ENCODE assay signal across 30 mouse cellular contexts in the genomic region with DNA sequence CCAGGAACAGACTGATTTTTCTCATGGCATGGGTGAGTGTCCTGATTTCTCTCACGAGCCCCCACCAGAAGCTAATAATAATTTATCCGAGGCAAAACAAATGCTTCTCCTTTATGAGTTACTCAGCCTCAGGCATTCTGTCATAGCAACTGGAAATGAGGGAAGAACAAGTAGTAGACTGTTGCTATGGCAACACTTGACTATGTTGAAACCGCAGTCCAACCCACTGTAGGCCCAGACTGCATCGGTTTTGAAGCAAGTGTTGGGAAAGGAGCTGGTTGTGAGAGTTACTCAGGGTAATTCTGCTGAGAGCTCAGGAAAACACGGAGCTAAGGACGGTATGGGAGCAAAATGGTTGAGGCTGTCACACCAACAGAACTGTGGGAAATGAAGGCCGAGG. TPM values are rescaled to one million over a fixed set of nuclear protein-coding genes. Genes with fewer than 3 reads are reported as not detected.
DNase-seq lines count a peak whose midpoint lies in the region; ATAC-seq and TF ChIP-seq lines count a peak whose summit lies in the region.
"Had no signal": no experiment of that assay in that cellular context is flagged by ENCODE, and none has a peak within 500 bp of the region (broad histone marks: within the 10 kb centered on the region; RNA-seq: fewer than 3 reads in every experiment).

No protein-coding gene starts in this region.

- no peaks in the 10 kb centered on the region for H3K9me3 ChIP-seq in hindbrain, postnatal 0 days (ENCODE audit: low read length)
- no peaks in the 10 kb centered on the region for H3K9me3 ChIP-seq in hindbrain, embryonic 10.5 days
- no peaks in the 10 kb centered on the region for H3K9me3 ChIP-seq in midbrain, postnatal 0 days (ENCODE audit: low read length)
- no peaks in the 10 kb centered on the region for H3K9me3 ChIP-seq in midbrain, embryonic 15.5 days
- H3K9me3 ChIP-seq: forebrain, embryonic 10.5 days; forebrain, embryonic 13.5 days; G1E; heart, embryonic 10.5 days; heart, embryonic 13.5 days; hindbrain, embryonic 12.5 days; hindbrain, embryonic 15.5 days; intestine, embryonic 15.5 days had no signal

- no peak overlapping the region for H3K27ac ChIP-seq in hindbrain, postnatal 0 days
- H3K27ac ChIP-seq in hindbrain, embryonic 10.5 days = no peak overlapping the region
- H3K27ac ChIP-seq in midbrain, postnatal 0 days (ENCODE audit: low read depth, low read length) = no peak overlapping the region
- no peak overlapping the region for H3K27ac ChIP-seq in midbrain, embryonic 15.5 days
- H3K27ac ChIP-seq: forebrain, embryonic 10.5 days; forebrain, embryonic 13.5 days; heart, embryonic 10.5 days; heart, embryonic 13.5 days; hindbrain, embryonic 12.5 days; hindbrain, embryonic 15.5 days; intestine, embryonic 15.5 days had no signal

- 62% methylated on average over 7 of the region's 7 CpGs for WGBS in hindbrain, postnatal 0 days
- WGBS in hindbrain, embryonic 10.5 days = 85% methylated on average over 7 of the region's 7 CpGs
- WGBS in midbrain, postnatal 0 days = 59% methylated on average over 7 of the region's 7 CpGs
- WGBS in midbrain, embryonic 15.5 days = 82% methylated on average over 7 of the region's 7 CpGs

- no peak overlapping the region for H3K9ac ChIP-seq in hindbrain, postnatal 0 days (replicated peaks; ENCODE audit: low read length)
- H3K9ac ChIP-seq in midbrain, postnatal 0 days (replicated peaks; ENCODE audit: low read length, poor library complexity, severe bottlenecking) = no peak overlapping the region
- H3K9ac ChIP-seq in midbrain, embryonic 15.5 days = no peak overlapping the region
- H3K9ac ChIP-seq: forebrain, embryonic 13.5 days; heart, embryonic 13.5 days; hindbrain, embryonic 12.5 days; hindbrain, embryonic 15.5 days; intestine, embryonic 15.5 days had no signal

- H3K36me3 ChIP-seq in hindbrain, postnatal 0 days (ENCODE audit: insufficient read depth, low read length) = no peaks in the 10 kb centered on the region
- H3K36me3 ChIP-seq in hindbrain, embryonic 10.5 days = 0 out of 2 replicates have a peak, but pooled peaks cover 3% of the 10 kb centered on the region
- no peaks in the 10 kb centered on the region for H3K36me3 ChIP-seq in midbrain, postnatal 0 days (ENCODE audit: insufficient read depth, low read length)
- H3K36me3 ChIP-seq in midbrain, embryonic 15.5 days (replicated peaks) = no peaks in the 10 kb centered on the region
- H3K36me3 ChIP-seq: forebrain, embryonic 10.5 days; G1E; heart, embryonic 10.5 days; heart, embryonic 13.5 days; hindbrain, embryonic 12.5 days; hindbrain, embryonic 15.5 days; intestine, embryonic 15.5 days had no signal

- ATAC-seq in hindbrain, postnatal 0 days = no peak
- 0 out of 2 replicates have a peak, but pooled peaks have one; percentile 44 for ATAC-seq in midbrain, postnatal 0 days (ENCODE audit: low FRiP score)
- no peak for ATAC-seq in midbrain, embryonic 15.5 days (replicated peaks)
- peak; percentile 59 for ATAC-seq in granulocyte monocyte progenitor cell, adult 5-6 weeks (replicated peaks; ENCODE audit: poor library complexity, severe bottlenecking)
- ATAC-seq: forebrain, embryonic 13.5 days; forebrain, embryonic 16.5 days; intestine, embryonic 15.5 days had no signal

- no peak for TF ChIP-seq CTCF in hindbrain, postnatal 0 days (IDR thresholded peaks at IDR 0.05; ENCODE audit: low read depth)
- no peak for TF ChIP-seq CTCF in midbrain, postnatal 0 days (IDR thresholded peaks at IDR 0.05)

- H3K4me3 ChIP-seq in hindbrain, postnatal 0 days (ENCODE audit: low read length) = no peak overlapping the region
- H3K4me3 ChIP-seq in hindbrain, embryonic 10.5 days = no peak overlapping the region
- no peak overlapping the region for H3K4me3 ChIP-seq in midbrain, postnatal 0 days (ENCODE audit: low read depth, low read length)
- H3K4me3 ChIP-seq in midbrain, embryonic 15.5 days = no peak overlapping the region
- H3K4me3 ChIP-seq: forebrain, embryonic 10.5 days; forebrain, embryonic 13.5 days; heart, embryonic 10.5 days; heart, embryonic 13.5 days; hindbrain, embryonic 12.5 days; hindbrain, embryonic 15.5 days; intestine, embryonic 15.5 days had no signal

- no peaks in the 10 kb centered on the region for H3K27me3 ChIP-seq in hindbrain, postnatal 0 days (ENCODE audit: insufficient read depth, low read length)
- H3K27me3 ChIP-seq in hindbrain, embryonic 10.5 days (ENCODE audit: insufficient read depth, poor library complexity, severe bottlenecking) = no peaks in the 10 kb centered on the region; the same call in 1 of the 2 replicates
- no peaks in the 10 kb centered on the region for H3K27me3 ChIP-seq in midbrain, postnatal 0 days (ENCODE audit: insufficient read depth, low read length)
- H3K27me3 ChIP-seq in midbrain, embryonic 15.5 days (replicated peaks) = no peaks in the 10 kb centered on the region
- H3K27me3 ChIP-seq: CH12.LX; forebrain, embryonic 13.5 days; heart, embryonic 13.5 days; hindbrain, embryonic 12.5 days; hindbrain, embryonic 15.5 days; intestine, embryonic 15.5 days had no signal

- no peak overlapping the region for H3K4me2 ChIP-seq in hindbrain, postnatal 0 days (ENCODE audit: low read depth, low read length)
- H3K4me2 ChIP-seq in midbrain, postnatal 0 days (ENCODE audit: low read depth, low read length, poor library complexity, severe bottlenecking) = no peak overlapping the region
- no peak overlapping the region for H3K4me2 ChIP-seq in midbrain, embryonic 15.5 days
- H3K4me2 ChIP-seq: forebrain, embryonic 13.5 days; heart, embryonic 13.5 days; hindbrain, embryonic 12.5 days; hindbrain, embryonic 15.5 days; intestine, embryonic 15.5 days had no signal

- peak; percentile 16 for DNase-seq in hindbrain, postnatal 0 days (ENCODE audit: low spot score)
- no peak for DNase-seq in hindbrain, embryonic 10.5 days (ENCODE audit: low spot score)
- DNase-seq in midbrain, postnatal 0 days (ENCODE audit: low spot score) = peak; percentile 45
- peak; percentile 55 for DNase-seq in R1 (ENCODE audit: low read depth, low spot score)
- DNase-seq in adrenal gland, postnatal 36 days = no peak
- no peak for DNase-seq in cerebellum, postnatal 25 days
- DNase-seq: adrenal gland, postnatal 10 days; B cell, adult 2 months; cerebellum, adult 11-12 months; cerebellum, adult 8-10 months; cerebellum, postnatal 10 days; gastrocnemius, postnatal 10 days; gastrocnemius, postnatal 36 days; heart, adult 18-20 months; heart, postnatal 14 days; heart, postnatal 4 days had no signal

- no peaks in the 10 kb centered on the region for H3K4me1 ChIP-seq in hindbrain, postnatal 0 days (ENCODE audit: insufficient read depth, low read length)
- H3K4me1 ChIP-seq in hindbrain, embryonic 10.5 days (replicated peaks) = no peaks in the 10 kb centered on the region
- H3K4me1 ChIP-seq in midbrain, postnatal 0 days (ENCODE audit: insufficient read depth, low read length) = no peaks in the 10 kb centered on the region
- H3K4me1 ChIP-seq in midbrain, embryonic 15.5 days = no peaks in the 10 kb centered on the region
- H3K4me1 ChIP-seq: forebrain, embryonic 10.5 days; forebrain, embryonic 13.5 days; heart, embryonic 13.5 days; hindbrain, embryonic 12.5 days; hindbrain, embryonic 15.5 days; intestine, embryonic 15.5 days had no signal

RNA-seq across cellular contexts. Expression of a gene that starts 7.1 kb away (rescaled TPM):
- not detected in 2 replicates for total RNA-seq in hindbrain, postnatal 0 days (2014; rRNA removed)
- 0.23 and 0.33 TPM in 2 replicates for polyA plus RNA-seq in hindbrain, postnatal 0 days (2015; fragmentation: Nextera tagmentation; extraction: Ambion mirVana)
- polyA plus RNA-seq in hindbrain, embryonic 10.5 days (2016; fragmentation: Nextera tagmentation; extraction: Ambion mirVana) = 0.41 and 0.62 TPM in 2 replicates
- total RNA-seq in midbrain, postnatal 0 days (2014; rRNA removed) = 0.16 TPM in 1 of 2 replicates, not detected in the other
- polyA plus RNA-seq in midbrain, postnatal 0 days (2015; fragmentation: Nextera tagmentation; extraction: Ambion mirVana) = 0.09 and 0.43 TPM in 2 replicates
- polyA plus RNA-seq in midbrain, embryonic 15.5 days (2015; fragmentation: Nextera tagmentation; extraction: Ambion mirVana) = 0.13 and 0.18 TPM in 2 replicates
- total RNA-seq in granulocyte monocyte progenitor cell, adult 5-6 weeks (2014; fragmentation: Nextera tagmentation) = 0.75 TPM in 1 of 2 replicates, not detected in the other
- 0.52 and 4.1 TPM in 2 replicates for total RNA-seq in granulocyte monocyte progenitor cell, adult 5-6 weeks (2017)
- not detected for total RNA-seq in adrenal gland, postnatal 36 days (2021)
- total RNA-seq: gastrocnemius, adult 18-20 months had no signal
- polyA plus RNA-seq: forebrain, embryonic 16.5 days; G1E had no signal

RNA-seq across cellular contexts. Expression of a gene that starts 25.3 kb away (rescaled TPM):
- 0.25 TPM in 1 of 2 replicates, not detected in the other for total RNA-seq in hindbrain, postnatal 0 days (2014; rRNA removed)
- polyA plus RNA-seq in hindbrain, postnatal 0 days (2015; fragmentation: Nextera tagmentation; extraction: Ambion mirVana) = 0.10 and 0.48 TPM in 2 replicates
- 4.9 and 8.6 TPM in 2 replicates for polyA plus RNA-seq in hindbrain, embryonic 10.5 days (2016; fragmentation: Nextera tagmentation; extraction: Ambion mirVana)
- 0.09 and 0.38 TPM in 2 replicates for total RNA-seq in midbrain, postnatal 0 days (2014; rRNA removed)
- polyA plus RNA-seq in midbrain, postnatal 0 days (2015; fragmentation: Nextera tagmentation; extraction: Ambion mirVana) = 0.29 and 0.38 TPM in 2 replicates
- 0.20 and 0.44 TPM in 2 replicates for polyA plus RNA-seq in midbrain, embryonic 15.5 days (2015; fragmentation: Nextera tagmentation; extraction: Ambion mirVana)
- total RNA-seq in granulocyte monocyte progenitor cell, adult 5-6 weeks (2014; fragmentation: Nextera tagmentation) = not detected in 2 replicates
- not detected in 2 replicates for total RNA-seq in granulocyte monocyte progenitor cell, adult 5-6 weeks (2017)
- not detected for total RNA-seq in adrenal gland, postnatal 36 days (2021)
- total RNA-seq: adrenal gland, adult 18-20 months; G1E; gastrocnemius, adult 18-20 months; gastrocnemius, postnatal 10 days; gastrocnemius, postnatal 36 days had no signal
- polyA plus RNA-seq: G1E had no signal

RNA-seq across cellular contexts. Expression of a gene that starts 34.6 kb away (rescaled TPM):
- total RNA-seq in hindbrain, postnatal 0 days (2014; rRNA removed) = 1.1 and 1.5 TPM in 2 replicates
- polyA plus RNA-seq in hindbrain, postnatal 0 days (2015; fragmentation: Nextera tagmentation; extraction: Ambion mirVana) = 0.71 and 1.5 TPM in 2 replicates
- 0.50 and 1.1 TPM in 2 replicates for polyA plus RNA-seq in hindbrain, embryonic 10.5 days (2016; fragmentation: Nextera tagmentation; extraction: Ambion mirVana)
- total RNA-seq in midbrain, postnatal 0 days (2014; rRNA removed) = 0.80 and 1.3 TPM in 2 replicates
- polyA plus RNA-seq in midbrain, postnatal 0 days (2015; fragmentation: Nextera tagmentation; extraction: Ambion mirVana) = 1.0 and 1.1 TPM in 2 replicates
- 1.3 and 1.6 TPM in 2 replicates for polyA plus RNA-seq in midbrain, embryonic 15.5 days (2015; fragmentation: Nextera tagmentation; extraction: Ambion mirVana)
- not detected in 2 replicates for total RNA-seq in granulocyte monocyte progenitor cell, adult 5-6 weeks (2014; fragmentation: Nextera tagmentation)
- not detected in 2 replicates for total RNA-seq in granulocyte monocyte progenitor cell, adult 5-6 weeks (2017)
- under 1 TPM in 1 of 2 experiments, not detected in 1; 0.26 TPM for total RNA-seq in adrenal gland, postnatal 36 days (2021)
- total RNA-seq: adrenal gland, adult 18-20 months; CH12.LX; G1E; gastrocnemius, adult 18-20 months; gastrocnemius, postnatal 10 days; gastrocnemius, postnatal 36 days had no signal
- polyA plus RNA-seq: forebrain, embryonic 10.5 days; G1E; heart, embryonic 13.5 days had no signal

Comparison
In these comparisons a context has a peak if more than half of its experiments do, and no peak if none do; other contexts are left out.
1. ATAC-seq: peak in midbrain, postnatal 0 days (single experiment) and granulocyte monocyte progenitor cell, adult 5-6 weeks (single experiment); none in hindbrain, postnatal 0 days (single experiment) and midbrain, embryonic 15.5 days (single experiment).
2. DNase-seq: peak in hindbrain, postnatal 0 days (single experiment), midbrain, postnatal 0 days (single experiment) and R1 (single experiment); none in hindbrain, embryonic 10.5 days (single experiment), adrenal gland, postnatal 36 days (0 of 2) and cerebellum, postnatal 25 days (0 of 2).